Mouse (Mus musculus): ENCODE data around the gene Ptpre. TPM values are rescaled to one million over a fixed set of nuclear protein-coding genes. Genes with fewer than 3 reads are reported as not detected.
"Not testable (repeated sequence)": the region's sequence is repeated elsewhere in the genome, so short reads cannot be mapped to it uniquely, and the experiment has no call there.

The Ptpre gene
- polyA plus RNA-seq, 1 experiment from 2014 or later = 2.8 TPM

- no peak overlapping the region for H3K27ac ChIP-seq (replicated peaks)
- H3K4me3 ChIP-seq (replicated peaks) = no peak overlapping the region
- 91% methylated on average over 5 of the region's 5 CpGs for WGBS (ENCODE audit: insufficient replicate concordance)
- peaks cover 99% of the 10 kb centered on the region for H3K36me3 ChIP-seq (replicated peaks)
- no peak for ATAC-seq (ENCODE audit: insufficient read depth)
- no peaks in the 10 kb centered on the region; the same call in 1 of the 2 replicates for H3K4me1 ChIP-seq (replicated peaks)
- H3K9ac ChIP-seq = no peak overlapping the region
- no peaks in the 10 kb centered on the region for H3K27me3 ChIP-seq
- H3K4me2 ChIP-seq = no peak overlapping the region
- H3K9me3 ChIP-seq (replicated peaks) = no peaks in the 10 kb centered on the region
Measured at GRCm38 (mm10) chr7:135694796-135695195, 157.5 kb downstream of the Ptpre start.

GRCm38 (mm10) chr7:135696127-135696526, 158.8 kb downstream of the Ptpre start:
- peaks cover 99% of the 10 kb centered on the region for H3K36me3 ChIP-seq (replicated peaks)

GRCm38 (mm10) chr7:135697021-135697740, 159.9 kb downstream of the Ptpre start:
- ATAC-seq (ENCODE audit: insufficient read depth); H3K4me2 ChIP-seq; H3K4me3 ChIP-seq (replicated peaks); H3K4me1 ChIP-seq (replicated peaks); H3K27ac ChIP-seq (replicated peaks); H3K9ac ChIP-seq; H3K9me3 ChIP-seq (replicated peaks); H3K27me3 ChIP-seq: not testable (repeated sequence)
- peaks cover 99% of the 10 kb centered on the region for H3K36me3 ChIP-seq (replicated peaks)
- whole genome bisulfite sequencing (ENCODE audit: insufficient replicate concordance) = 93% methylated on average over 5 of the region's 5 CpGs

More at GRCm38 (mm10) chr7:135696127-135696526, 158.8 kb downstream of the Ptpre start:
- no peaks in the 10 kb centered on the region for H3K9me3 ChIP-seq (replicated peaks)
- WGBS (ENCODE audit: insufficient replicate concordance) = 91% methylated on average over 4 of the region's 4 CpGs
- no peak overlapping the region for H3K4me2 ChIP-seq
- no peaks in the 10 kb centered on the region; the same call in 1 of the 2 replicates for H3K4me1 ChIP-seq (replicated peaks)
- H3K4me3 ChIP-seq (replicated peaks) = no peak overlapping the region
- H3K9ac ChIP-seq = no peak overlapping the region
- H3K27me3 ChIP-seq = no peaks in the 10 kb centered on the region
- no peak for ATAC-seq (ENCODE audit: insufficient read depth)
- H3K27ac ChIP-seq (replicated peaks) = no peak overlapping the region

GRCm38 (mm10) chr7:135698362-135698761, 161.1 kb downstream of the Ptpre start:
- WGBS (ENCODE audit: insufficient replicate concordance) = 98% methylated on average over 2 of the region's 2 CpGs
- H3K27ac ChIP-seq (replicated peaks) = no peak overlapping the region
- H3K36me3 ChIP-seq (replicated peaks) = peaks cover 99% of the 10 kb centered on the region
- H3K27me3 ChIP-seq = no peaks in the 10 kb centered on the region
- no peaks in the 10 kb centered on the region for H3K9me3 ChIP-seq (replicated peaks)
- no peaks in the 10 kb centered on the region; the same call in 1 of the 2 replicates for H3K4me1 ChIP-seq (replicated peaks)
- no peak overlapping the region for H3K4me3 ChIP-seq (replicated peaks)
- H3K4me2 ChIP-seq = no peak overlapping the region
- H3K9ac ChIP-seq = no peak overlapping the region
- no peak for ATAC-seq (ENCODE audit: insufficient read depth)

GRCm38 (mm10) chr7:135699351-135699750, 162.1 kb downstream of the Ptpre start:
- H3K27ac ChIP-seq (replicated peaks); ATAC-seq (ENCODE audit: insufficient read depth); H3K4me1 ChIP-seq (replicated peaks); H3K27me3 ChIP-seq; H3K9ac ChIP-seq; H3K4me2 ChIP-seq; H3K9me3 ChIP-seq (replicated peaks); H3K4me3 ChIP-seq (replicated peaks): not testable (repeated sequence)
- 88% methylated on average over 6 of the region's 6 CpGs for WGBS (ENCODE audit: insufficient replicate concordance)
- peaks cover 100% of the 10 kb centered on the region for H3K36me3 ChIP-seq (replicated peaks)

GRCm38 (mm10) chr7:135703600-135704148, 166.4 kb downstream of the Ptpre start:
- H3K9ac ChIP-seq = no peak overlapping the region
- no peak overlapping the region for H3K27ac ChIP-seq (replicated peaks)
- no peak overlapping the region for H3K4me3 ChIP-seq (replicated peaks)
- H3K36me3 ChIP-seq (replicated peaks) = peaks cover 100% of the 10 kb centered on the region
- 89% methylated on average over 9 of the region's 9 CpGs for WGBS (ENCODE audit: insufficient replicate concordance)
- no peak for ATAC-seq (ENCODE audit: insufficient read depth)
- H3K27me3 ChIP-seq = no peaks in the 10 kb centered on the region
- no peaks in the 10 kb centered on the region for H3K9me3 ChIP-seq (replicated peaks)
- no peak overlapping the region for H3K4me2 ChIP-seq
- H3K4me1 ChIP-seq (replicated peaks) = peaks cover 23% of the 10 kb centered on the region

GRCm38 (mm10) chr7:135704251-135704650, 167.0 kb downstream of the Ptpre start:
- no peak overlapping the region for H3K4me3 ChIP-seq (replicated peaks)
- H3K9me3 ChIP-seq (replicated peaks) = no peaks in the 10 kb centered on the region
- peaks cover 100% of the 10 kb centered on the region for H3K36me3 ChIP-seq (replicated peaks)
- peaks cover 23% of the 10 kb centered on the region for H3K4me1 ChIP-seq (replicated peaks)
- no peak overlapping the region for H3K9ac ChIP-seq
- no peak for ATAC-seq (ENCODE audit: insufficient read depth)
- H3K27ac ChIP-seq (replicated peaks) = peak overlapping the region; percentile 56
- WGBS (ENCODE audit: insufficient replicate concordance) = 88% methylated on average over 8 of the region's 8 CpGs
- no peak overlapping the region for H3K4me2 ChIP-seq
- no peaks in the 10 kb centered on the region for H3K27me3 ChIP-seq

- peak overlapping the region; percentile 56; the same call in 1 of the 2 replicates for H3K27ac ChIP-seq (replicated peaks)
Measured at GRCm38 (mm10) chr7:135705083-135705482, 167.8 kb downstream of the Ptpre start.

GRCm38 (mm10) chr7:135705753-135706152, 168.5 kb downstream of the Ptpre start:
- Histone ChIP-seq H3K27me3 (no peaks in the 10 kb centered on the region), H3K36me3 (replicated peaks) (peaks cover 100% of the 10 kb centered on the region), H3K4me3 (replicated peaks) (no peak overlapping the region), H3K4me1 (replicated peaks) (peaks cover 28% of the 10 kb centered on the region), H3K9ac (no peak overlapping the region), H3K9me3 (replicated peaks) (no peaks in the 10 kb centered on the region), H3K27ac (replicated peaks) (no peak overlapping the region), H3K4me2 (no peak overlapping the region)
- 87% methylated on average over 6 of the region's 6 CpGs for WGBS (ENCODE audit: insufficient replicate concordance)
- no peak for ATAC-seq (ENCODE audit: insufficient read depth)

More at GRCm38 (mm10) chr7:135705083-135705482, 167.8 kb downstream of the Ptpre start:
- H3K27me3 ChIP-seq = no peaks in the 10 kb centered on the region
- peaks cover 100% of the 10 kb centered on the region for H3K36me3 ChIP-seq (replicated peaks)
- H3K9me3 ChIP-seq (replicated peaks) = no peaks in the 10 kb centered on the region
- no peak for ATAC-seq (ENCODE audit: insufficient read depth)
- H3K4me2 ChIP-seq = no peak overlapping the region
- H3K4me1 ChIP-seq (replicated peaks) = peaks cover 23% of the 10 kb centered on the region
- no peak overlapping the region for H3K4me3 ChIP-seq (replicated peaks)
- WGBS (ENCODE audit: insufficient replicate concordance) = 55% methylated on average over 1 of the region's 1 CpGs
- H3K9ac ChIP-seq = no peak overlapping the region

GRCm38 (mm10) chr7:135710702-135711101, 173.4 kb downstream of the Ptpre start:
- Histone ChIP-seq H3K4me2 (no peak overlapping the region), H3K4me3 (replicated peaks) (no peak overlapping the region), H3K27me3 (no peaks in the 10 kb centered on the region), H3K9ac (no peak overlapping the region), H3K9me3 (replicated peaks) (no peaks in the 10 kb centered on the region), H3K4me1 (replicated peaks) (peaks cover 34% of the 10 kb centered on the region), H3K36me3 (replicated peaks) (peaks cover 78% of the 10 kb centered on the region), H3K27ac (replicated peaks) (peak overlapping the region; percentile 10; the same call in 1 of the 2 replicates)
- no peak for ATAC-seq (ENCODE audit: insufficient read depth)
- 65% methylated on average over 2 of the region's 2 CpGs for WGBS (ENCODE audit: insufficient replicate concordance)

GRCm38 (mm10) chr7:135712534-135712933, 175.3 kb downstream of the Ptpre start:
- H3K4me2 ChIP-seq = peak overlapping the region; percentile 75
- H3K4me3 ChIP-seq (replicated peaks) = peak overlapping the region; percentile 99
- no peak for ATAC-seq (ENCODE audit: insufficient read depth)
- H3K9ac ChIP-seq = peak overlapping the region; percentile 100
- WGBS (ENCODE audit: insufficient replicate concordance) = 71% methylated on average over 1 of the region's 1 CpGs
- no peaks in the 10 kb centered on the region for H3K27me3 ChIP-seq
- H3K27ac ChIP-seq (replicated peaks) = peak overlapping the region; percentile 67
- H3K9me3 ChIP-seq (replicated peaks) = no peaks in the 10 kb centered on the region
- peaks cover 59% of the 10 kb centered on the region for H3K36me3 ChIP-seq (replicated peaks)
- peaks cover 37% of the 10 kb centered on the region for H3K4me1 ChIP-seq (replicated peaks)

All from liver, embryonic 15.5 days (tissue).